Mouse (Mus musculus) cortical plate, adult 2 months (tissue): ENCODE results near the gene Snapin.

Source experiments
- CTCF ChIP-seq: fragments of 200-500 bp; IDR thresholded peaks from 2 replicates; pipeline ENCODE4 v1.5.1; 2011; ENCODE audit warnings: mild to moderate bottlenecking, control low read depth, low read length; ENCODE audit not compliant: insufficient read depth; ENCODE audit errors: extremely low read depth
- POLR2A ChIP-seq: fragments of 200-500 bp; IDR thresholded peaks from 2 replicates; pipeline ENCODE4 v1.6.1; 2011; ENCODE audit warnings: mild to moderate bottlenecking, low read length, control low read depth; ENCODE audit not compliant: insufficient read depth; ENCODE audit errors: extremely low read depth

GRCm38 (mm10) chr3:90440756-90441155 is 50.1 kb downstream of the Snapin start:
- no peak for TF ChIP-seq CTCF
- no peak for TF ChIP-seq POLR2A
